Mouse (Mus musculus) adrenal gland, adult (tissue): ENCODE measurements at regions not wholly inside any gene's neighbourhood (a gene's known extent, or its start where the extent isn't known, plus 50 kb on each side); places are given as distances from the start of the nearest gene placed in this dataset.

Experiments used
- DNase-seq, 2 experiments: peaks; one replicate each; pipeline ENCODE4 v3.0.0; 2022 to 2023; ENCODE audit warnings: low spot score in 1 of 2; ENCODE audit not compliant: inconsistent age in 2 of 2

DNA sequence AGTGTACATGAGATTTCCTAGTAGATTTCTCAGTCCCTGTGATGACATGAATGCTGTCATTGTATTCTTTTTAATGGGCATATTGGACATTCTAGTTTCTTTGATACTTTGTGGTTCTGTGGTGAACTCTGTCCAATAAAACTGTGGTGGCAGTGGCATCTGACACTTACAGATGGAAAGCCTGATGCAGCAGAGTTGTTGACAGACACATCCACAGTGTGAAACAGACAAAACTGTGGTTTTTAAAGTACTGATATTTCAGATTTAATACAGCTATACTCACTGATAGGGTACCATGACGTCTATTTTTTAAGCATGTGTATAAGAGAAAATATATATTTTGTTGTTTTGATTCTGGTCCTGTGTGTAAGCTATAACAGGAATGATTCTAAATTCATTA is 818.0 kb downstream of the Trim52 start:
- peak in 1 of 2 experiments; percentile 6 for DNase-seq

DNA sequence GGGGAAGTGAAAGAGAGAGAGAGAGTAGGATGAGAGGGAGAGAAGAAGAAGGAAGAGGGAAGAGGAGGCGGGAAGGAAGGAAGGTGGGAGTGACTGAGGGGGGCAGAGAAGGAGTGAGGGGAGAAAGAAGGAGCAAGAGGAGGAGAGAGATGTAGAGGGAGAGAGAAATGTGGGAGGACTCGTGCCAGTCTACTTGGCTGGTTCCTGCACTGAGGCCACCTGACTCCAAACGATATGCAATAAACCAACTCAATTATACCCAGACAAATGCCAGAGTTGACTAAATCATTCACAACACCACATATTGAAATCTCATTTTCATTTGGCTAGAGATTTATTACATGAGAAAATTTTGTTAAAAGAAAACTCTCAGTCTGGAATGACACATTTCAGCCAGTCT is 818.4 kb downstream of the Trim52 start:
- DNase-seq, result peak in 1 of 2 experiments; percentile 6

DNA sequence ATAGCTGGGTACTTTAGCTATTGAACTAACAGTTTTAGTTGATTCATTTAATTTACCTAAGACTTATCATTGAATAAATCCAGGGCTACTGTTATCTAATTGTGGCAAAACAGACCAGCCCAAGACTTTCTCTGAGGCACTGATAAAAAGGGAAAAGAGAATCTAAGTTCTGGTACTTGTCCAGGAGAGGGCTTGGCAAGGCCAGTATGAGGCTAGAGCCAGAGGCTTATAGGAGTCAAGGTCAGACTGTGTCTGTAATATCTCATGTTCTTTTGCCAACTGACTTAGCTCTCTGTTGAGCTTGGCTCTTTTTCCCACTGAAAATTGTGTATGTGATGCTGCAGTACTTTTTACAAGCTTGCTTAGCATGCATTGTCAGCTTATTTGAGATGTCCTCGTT is 839.3 kb downstream of the Trim52 start:
- DNase-seq, result peak; percentile 20 to 72

GRCm38 (mm10) chr14:106977958-106978357 is 872.0 kb downstream of the Trim52 start:
- DNase-seq, result no peak

DNA sequence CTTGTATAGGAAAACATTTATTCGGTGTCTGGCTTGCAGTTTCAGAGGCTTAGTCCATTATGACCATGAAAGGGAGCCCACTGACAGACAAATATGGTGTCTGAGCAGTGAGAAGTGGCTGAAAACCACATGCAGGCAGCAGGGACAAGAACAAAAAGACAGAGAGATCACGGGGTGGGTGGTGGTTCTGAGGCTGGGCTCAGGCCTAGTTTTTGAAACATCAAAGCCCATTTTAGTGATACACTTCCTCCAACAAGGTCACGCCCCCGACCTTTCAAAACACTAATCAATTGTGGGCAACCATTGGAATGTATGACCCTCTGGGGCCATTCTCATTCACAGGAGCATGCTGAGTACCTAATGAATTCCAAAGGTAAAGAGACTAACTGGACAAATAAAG is 874.8 kb downstream of the Trim52 start:
- no peak for DNase-seq

GRCm38 (mm10) chr14:106997565-106998279 is 891.7 kb downstream of the Trim52 start:
- DNase-seq, result no peak

DNA sequence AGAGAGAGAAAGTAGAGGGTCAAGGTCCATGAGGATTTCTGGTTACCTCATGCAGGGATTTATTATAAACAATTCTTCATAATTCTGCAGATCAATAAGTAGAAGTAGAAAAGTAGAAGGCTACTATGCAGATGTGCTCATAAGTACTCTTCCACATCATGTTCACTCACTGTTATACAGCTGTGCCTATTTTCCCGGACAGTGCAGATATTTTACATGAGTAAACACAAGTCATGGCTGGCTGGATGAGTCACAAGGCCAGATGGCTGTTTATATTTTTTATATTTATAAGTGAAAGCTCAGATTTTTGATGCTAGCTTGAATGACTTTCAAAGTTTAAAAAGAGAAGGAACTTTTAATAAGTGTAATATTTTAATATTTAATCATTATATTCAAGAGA is 899.0 kb downstream of the Trim52 start:
- DNase-seq, result peak in 1 of 2 experiments; percentile 61

DNA sequence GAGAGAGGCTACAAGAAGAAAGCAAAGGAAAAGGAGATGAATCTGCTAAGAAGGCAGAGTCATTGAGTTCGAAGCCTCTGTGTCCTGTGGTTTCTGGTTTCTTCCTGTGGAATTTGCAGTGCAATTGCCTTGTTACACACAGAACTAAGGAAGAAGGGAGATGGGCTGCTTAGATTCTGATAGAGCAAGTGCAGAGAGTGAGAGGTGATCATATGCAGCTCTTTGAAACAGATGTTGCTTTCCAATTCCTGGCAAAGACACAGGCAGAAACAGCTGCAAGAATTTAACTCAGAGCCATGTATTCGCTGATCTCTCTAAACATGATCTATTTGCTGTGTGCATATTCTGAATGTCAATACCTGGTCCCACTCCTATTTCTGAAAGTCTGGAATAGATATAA is 903.6 kb downstream of the Trim52 start:
- no peak for DNase-seq

- DNase-seq, result no peak
Observed at GRCm38 (mm10) chr14:107033807-107034206, 927.8 kb downstream of the Trim52 start.

- peak in 1 of 2 experiments; percentile 28 for DNase-seq
Observed at GRCm38 (mm10) chr14:107051946-107052551, 946.1 kb downstream of the Trim52 start.

GRCm38 (mm10) chr14:107068592-107068991 is 962.6 kb downstream of the Trim52 start:
- no peak for DNase-seq

- DNase-seq, result no peak
Observed at GRCm38 (mm10) chr14:107080407-107080806, 974.4 kb downstream of the Trim52 start.
